14 mouse cellular contexts compared by ENCODE assay signal in the genomic region with DNA sequence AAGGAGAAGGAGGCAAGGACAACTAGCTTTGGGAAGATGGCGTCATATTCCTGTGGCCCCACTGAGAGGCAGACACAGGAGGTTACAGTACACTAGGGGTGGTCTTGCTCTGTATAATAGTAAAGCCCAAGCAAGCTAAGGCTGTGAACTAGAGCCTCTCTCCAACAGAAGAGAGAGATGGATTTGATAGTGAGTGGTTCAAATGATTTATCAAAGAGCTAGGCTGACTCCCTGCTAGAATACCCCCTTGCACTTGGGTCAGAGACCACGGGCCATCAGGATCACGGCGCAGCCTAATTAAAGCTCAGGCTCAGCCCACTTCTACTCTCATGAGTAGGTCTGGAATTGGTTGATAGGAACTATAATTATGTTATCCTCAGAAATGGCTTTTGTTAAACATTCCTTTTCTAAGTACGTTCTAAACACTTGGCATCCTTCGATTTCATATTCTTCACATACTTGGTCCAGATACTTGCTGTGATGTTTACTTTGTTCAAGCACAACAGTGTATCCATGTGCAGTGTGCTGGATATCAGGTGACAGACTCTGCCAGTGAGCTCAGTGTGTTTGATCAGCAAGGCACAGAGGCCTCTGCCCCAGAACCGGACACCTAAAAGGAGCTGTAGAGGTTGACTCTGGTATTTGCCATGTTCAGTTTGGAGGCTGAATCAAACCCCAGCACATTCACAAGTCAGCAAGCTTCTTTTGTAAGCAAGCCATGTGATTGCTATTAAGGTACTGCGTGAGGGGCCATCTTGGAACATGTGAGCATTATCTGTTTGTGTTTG.
"Had no signal": no experiment of that assay in that cellular context is flagged by ENCODE, and none has a peak within 500 bp of the region (broad histone marks: within the 10 kb centered on the region; RNA-seq: fewer than 3 reads in every experiment).

No protein-coding gene starts in this region.

- H3K36me3 ChIP-seq: liver, embryonic 12.5 days; liver, embryonic 15.5 days had no signal

- ATAC-seq: intestine, embryonic 16.5 days; liver, embryonic 12.5 days had no signal

- H3K9me3 ChIP-seq: liver, embryonic 12.5 days; liver, embryonic 15.5 days had no signal

- H3K9ac ChIP-seq: liver, embryonic 12.5 days; liver, embryonic 15.5 days had no signal

- H3K27me3 ChIP-seq: liver, embryonic 12.5 days; liver, embryonic 15.5 days had no signal

- DNase-seq: kidney, adult 2 months; kidney, postnatal 36 days; layer of hippocampus, postnatal 36 days; lung, adult 18-20 months; lung, postnatal 10 days; lung, postnatal 36 days; midbrain, embryonic 14.5 days; thymus, adult 18-20 months; thymus, postnatal 36 days had no signal

- H3K4me1 ChIP-seq: liver, embryonic 15.5 days had no signal

- H3K4me2 ChIP-seq: liver, embryonic 12.5 days; liver, embryonic 15.5 days; midbrain, embryonic 11.5 days had no signal

- H3K4me3 ChIP-seq: left cerebral cortex, adult 2 months; liver, embryonic 12.5 days; liver, embryonic 15.5 days had no signal

- H3K27ac ChIP-seq: left cerebral cortex, adult 2 months; liver, embryonic 12.5 days; liver, embryonic 15.5 days had no signal
